Mouse (Mus musculus) heart, postnatal 0 days (tissue): ENCODE results near the gene Sap30l. TPM values are rescaled to one million over a fixed set of nuclear protein-coding genes. Genes with fewer than 3 reads are reported as not detected.
"Not testable (repeated sequence)": the region's sequence is repeated elsewhere in the genome, so short reads cannot be mapped to it uniquely, and the experiment has no call there.

ENCODE experiments used
- ATAC-seq: fragments of 200-750 bp; cut with Nextera tagmentation; 2 replicates; pipeline ENCODE4 v1.8.0; 2017; ENCODE audit warnings: low read depth, moderate number of reproducible peaks, moderate library complexity; ENCODE audit not compliant: insufficient read depth
- DNase-seq: peaks from one replicate; pipeline ENCODE4 v3.0.0-alpha.2; 2016; ENCODE audit warnings: low spot score
- H3K27ac ChIP-seq: fragments of 300-500 bp; sonication (generic); 2 replicates; pipeline ENCODE4 v1.5.1; 2014; ENCODE audit warnings: low read depth, mild to moderate bottlenecking
- H3K27me3 ChIP-seq: fragments of 300-500 bp; sonication (generic); 2 replicates; pipeline ENCODE4 v1.6.1; 2014; ENCODE audit warnings: low read length, mixed read lengths; ENCODE audit not compliant: control insufficient read depth, insufficient read depth
- H3K36me3 ChIP-seq: fragments of 300-500 bp; sonication (generic); replicated peaks from 2 replicates; pipeline ENCODE4 v1.6.1; 2014; ENCODE audit warnings: low read length, mixed read lengths; ENCODE audit not compliant: control insufficient read depth, insufficient read depth
- H3K4me1 ChIP-seq: fragments of 300-500 bp; sonication (generic); 2 replicates; pipeline ENCODE4 v1.6.1; 2014; ENCODE audit warnings: antibody characterized with exemption; ENCODE audit not compliant: control insufficient read depth, insufficient read depth
- H3K4me2 ChIP-seq: fragments of 300-500 bp; sonication (generic); 2 replicates; pipeline ENCODE4 v1.6.1; 2014; ENCODE audit warnings: low read depth, mild to moderate bottlenecking, low read length, moderate library complexity
- H3K4me3 ChIP-seq: fragments of 300-500 bp; sonication (generic); 2 replicates; pipeline ENCODE4 v1.5.1; 2014; ENCODE audit warnings: low read depth, low read length
- H3K9ac ChIP-seq: fragments of 300-500 bp; sonication (generic); replicated peaks from 2 replicates; pipeline ENCODE4 v1.6.1; 2014; ENCODE audit warnings: low read depth, low read length, mixed read lengths
- H3K9me3 ChIP-seq: fragments of 300-500 bp; sonication (generic); replicated peaks from 2 replicates; pipeline ENCODE4 v1.6.1; 2016; ENCODE audit warnings: low read length; ENCODE audit not compliant: control insufficient read depth
- CTCF ChIP-seq: IDR thresholded peaks from 2 replicates; pipeline ENCODE4 v1.5.1; 2016; ENCODE audit warnings: antibody characterized with exemption, control low read depth, low read depth
- EP300 ChIP-seq: IDR thresholded peaks from 2 replicates; pipeline ENCODE4 v1.6.1; 2016; ENCODE audit warnings: antibody characterized with exemption, low read depth
- WGBS: fragments of 180-500 bp; shearing (Covaris S2); extraction: QIAGEN DNeasy Blood & Tissue Kit; methylation state at CpG from one replicate; pipeline ENCODE4 v1.1.7; 2014; 5-methylcytosine and 5-hydroxymethylcytosine counted together
- polyA plus RNA-seq: library from polyadenylated mRNA; unstranded; fragments of >200 nt; fragmentation: Nextera tagmentation; extraction: Ambion mirVana; gene quantifications from 2 replicates; pipeline ENCODE4 v1.2.1, GENCODE M21; 2015
- total RNA-seq: library from RNA; depleted of rRNA; stranded (reverse); fragments of >200 nt; gene quantifications from 2 replicates; pipeline ENCODE4 v1.2.3, GENCODE M21; 2014; ENCODE audit warnings: low replicate concordance

The Sap30l gene
- total and polyA plus RNA-seq, 2 experiments from 2014 or later, result 8.3 to 16.8 TPM

GRCm38 (mm10) chr11:57809732-57810098 lies 8.3 kb downstream of the Sap30l start:
- TF ChIP-seq CTCF (no peak), EP300 (no peak)
- no peaks in the 10 kb centered on the region for H3K27me3 ChIP-seq
- no peaks in the 10 kb centered on the region for H3K9me3 ChIP-seq
- WGBS, result 86% methylated on average over 8 of the region's 8 CpGs
- H3K4me1 ChIP-seq, result no peaks in the 10 kb centered on the region
- ATAC-seq (no peak), DNase-seq (no peak)
- H3K4me3 ChIP-seq, result no peak overlapping the region
- H3K9ac ChIP-seq, result no peak overlapping the region
- no peak overlapping the region for H3K4me2 ChIP-seq
- no peak overlapping the region for H3K27ac ChIP-seq
- H3K36me3 ChIP-seq, result peaks cover 38% of the 10 kb centered on the region

- TF ChIP-seq CTCF (no peak), EP300 (no peak)
- Histone ChIP-seq H3K9me3 (no peaks in the 10 kb centered on the region), H3K4me1 (no peaks in the 10 kb centered on the region), H3K4me3 (no peak overlapping the region), H3K27me3 (no peaks in the 10 kb centered on the region), H3K9ac (no peak overlapping the region), H3K4me2 (no peak overlapping the region), H3K27ac (no peak overlapping the region), H3K36me3 (peaks cover 37% of the 10 kb centered on the region)
- WGBS, result 77% methylated on average over 7 of the region's 7 CpGs
- no peak for ATAC-seq
- no peak for DNase-seq
Observed at GRCm38 (mm10) chr11:57811006-57811405, 9.6 kb downstream of the Sap30l start.

- peaks cover 33% of the 10 kb centered on the region for H3K36me3 ChIP-seq
- ATAC-seq (no peak), DNase-seq (no peak)
- TF ChIP-seq EP300 (no peak), CTCF (no peak)
- no peak overlapping the region for H3K4me3 ChIP-seq
- H3K27ac ChIP-seq, result no peak overlapping the region
- no peaks in the 10 kb centered on the region for H3K4me1 ChIP-seq
- no peak overlapping the region for H3K4me2 ChIP-seq
- no peaks in the 10 kb centered on the region for H3K27me3 ChIP-seq
- H3K9me3 ChIP-seq, result no peaks in the 10 kb centered on the region
- no peak overlapping the region for H3K9ac ChIP-seq
- WGBS, result 95% methylated on average over 8 of the region's 8 CpGs
Observed at GRCm38 (mm10) chr11:57812212-57812611, 10.8 kb downstream of the Sap30l start.

GRCm38 (mm10) chr11:57813641-57814040 lies 12.2 kb downstream of the Sap30l start:
- Histone ChIP-seq H3K4me2 (no peak overlapping the region), H3K36me3 (peaks cover 25% of the 10 kb centered on the region), H3K27me3 (no peaks in the 10 kb centered on the region), H3K27ac (no peak overlapping the region), H3K9me3 (no peaks in the 10 kb centered on the region), H3K4me3 (no peak overlapping the region), H3K4me1 (no peaks in the 10 kb centered on the region), H3K9ac (no peak overlapping the region)
- no peak for TF ChIP-seq CTCF
- TF ChIP-seq EP300, result no peak
- ATAC-seq, result no peak
- DNase-seq, result no peak
- WGBS, result 75% methylated on average over 3 of the region's 3 CpGs

GRCm38 (mm10) chr11:57818189-57818588 lies 16.8 kb downstream of the Sap30l start:
- H3K4me2 ChIP-seq, result no peak overlapping the region
- no peaks in the 10 kb centered on the region for H3K4me1 ChIP-seq
- ATAC-seq (no peak), DNase-seq (no peak)
- H3K9ac ChIP-seq, result no peak overlapping the region
- no peaks in the 10 kb centered on the region for H3K9me3 ChIP-seq
- no peaks in the 10 kb centered on the region for H3K27me3 ChIP-seq
- no peak for TF ChIP-seq EP300
- TF ChIP-seq CTCF, result no peak
- WGBS, result 88% methylated on average over 4 of the region's 4 CpGs
- no peak overlapping the region for H3K4me3 ChIP-seq
- H3K27ac ChIP-seq, result no peak overlapping the region
- H3K36me3 ChIP-seq, result no peaks in the 10 kb centered on the region

- ATAC-seq, result peak; percentile 73
- TF ChIP-seq CTCF (peak; percentile 96), EP300 (no peak)
- no peaks in the 10 kb centered on the region for H3K36me3 ChIP-seq
- no peaks in the 10 kb centered on the region for H3K9me3 ChIP-seq
- no peak overlapping the region for H3K9ac ChIP-seq
- H3K4me2 ChIP-seq, result no peak overlapping the region
- no peak overlapping the region for H3K27ac ChIP-seq
- no peaks in the 10 kb centered on the region for H3K27me3 ChIP-seq
- 23% methylated on average over 9 of the region's 9 CpGs for WGBS
- peak; percentile 67 for DNase-seq
- no peaks in the 10 kb centered on the region for H3K4me1 ChIP-seq
- H3K4me3 ChIP-seq, result no peak overlapping the region
Observed at GRCm38 (mm10) chr11:57819999-57820581, 18.7 kb downstream of the Sap30l start.

- H3K4me3 ChIP-seq, DNase-seq, H3K4me2 ChIP-seq, H3K36me3 ChIP-seq, H3K27ac ChIP-seq, ATAC-seq, H3K4me1 ChIP-seq, H3K9ac ChIP-seq, H3K9me3 ChIP-seq: not testable (repeated sequence)
- WGBS, result 96% methylated on average over 2 of the region's 2 CpGs
- H3K27me3 ChIP-seq, result peaks cover 20% of the 10 kb centered on the region
Observed at GRCm38 (mm10) chr11:57823159-57823558, 21.7 kb downstream of the Sap30l start.
